Mouse (Mus musculus): ENCODE results near the gene Taldo1. TPM values are rescaled to one million over a fixed set of nuclear protein-coding genes. Genes with fewer than 3 reads are reported as not detected.
"Not testable (repeated sequence)": the region's sequence is repeated elsewhere in the genome, so short reads cannot be mapped to it uniquely, and the experiment has no call there.

Taldo1 gene
- polyA plus RNA-seq, 1 experiment: 93.0 TPM

GRCm38 (mm10) chr7:141403305-141403704 is 11.3 kb downstream of the Taldo1 start:
- TF ChIP-seq POLR2A (IDR thresholded peaks at IDR 0.05; ENCODE audit: low read depth, low read length) (no peak), CTCF (IDR thresholded peaks at IDR 0.05; ENCODE audit: borderline replicate concordance, insufficient read depth, low read length) (peak; percentile 96)
- Histone ChIP-seq H3K4me3 (ENCODE audit: insufficient read depth, low read length) (no peak overlapping the region), H3K4me1 (ENCODE audit: control insufficient read depth, insufficient read depth, low read length) (no peaks in the 10 kb centered on the region), H3K27ac (ENCODE audit: insufficient read depth, low read length) (no peak overlapping the region)

- H3K27ac ChIP-seq (ENCODE audit: insufficient read depth, low read length): no peak overlapping the region
- H3K4me3 ChIP-seq (ENCODE audit: insufficient read depth, low read length): no peak overlapping the region
- no peak for TF ChIP-seq CTCF (IDR thresholded peaks at IDR 0.05; ENCODE audit: borderline replicate concordance, insufficient read depth, low read length)
- H3K4me1 ChIP-seq (ENCODE audit: control insufficient read depth, insufficient read depth, low read length): 0 out of 2 replicates have a peak, but pooled peaks cover 2% of the 10 kb centered on the region
Observed at GRCm38 (mm10) chr7:141405466-141405865, 13.5 kb downstream of the Taldo1 start.

DNA sequence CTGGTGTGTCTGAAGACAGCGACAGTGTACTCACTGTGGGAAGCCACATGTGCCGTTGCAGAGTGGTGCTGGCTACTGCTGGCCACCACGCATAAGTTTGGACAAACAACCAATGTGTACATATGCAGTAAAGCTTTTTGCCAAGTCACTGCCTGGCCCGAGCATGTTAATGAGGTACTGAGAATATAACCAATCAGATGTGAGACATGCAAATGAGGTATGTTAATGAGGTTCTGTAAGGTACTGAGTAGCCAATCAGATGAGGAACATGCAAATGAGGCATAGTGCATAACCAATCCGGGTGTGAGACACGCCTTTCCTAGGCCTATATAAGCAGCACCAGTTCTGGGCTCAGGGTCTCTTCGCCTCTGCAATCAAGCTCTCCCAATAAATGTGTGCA is 15.7 kb downstream of the Taldo1 start:
- not testable (repeated sequence) for H3K4me3 ChIP-seq (ENCODE audit: insufficient read depth, low read length); H3K4me1 ChIP-seq (ENCODE audit: control insufficient read depth, insufficient read depth, low read length); H3K27ac ChIP-seq (ENCODE audit: insufficient read depth, low read length)

DNA sequence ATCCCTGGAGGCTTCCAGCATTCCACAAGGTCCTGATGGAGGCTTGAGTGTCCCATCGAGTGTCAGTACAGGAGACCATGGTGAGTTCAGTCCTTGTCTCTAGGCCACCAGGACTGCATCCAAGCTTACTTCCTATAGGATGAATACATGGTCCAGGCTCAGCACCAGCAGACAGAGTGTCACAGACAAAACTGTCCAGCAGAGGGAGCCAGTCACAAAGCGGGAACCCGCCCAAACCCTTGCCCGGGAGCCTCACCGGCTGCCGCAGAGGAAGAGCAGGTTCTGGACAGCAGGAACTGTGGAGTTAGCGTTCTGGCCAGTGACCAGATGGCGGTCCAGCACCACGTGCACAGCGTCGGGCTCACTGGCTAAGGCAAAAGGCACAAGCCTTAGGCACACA is 16.8 kb downstream of the Taldo1 start:
- peak; percentile 74 for TF ChIP-seq CTCF (IDR thresholded peaks at IDR 0.05; ENCODE audit: borderline replicate concordance, insufficient read depth, low read length)
- TF ChIP-seq POLR2A (IDR thresholded peaks at IDR 0.05; ENCODE audit: low read depth, low read length): no peak
- H3K27ac ChIP-seq (ENCODE audit: insufficient read depth, low read length): no peak overlapping the region

GRCm38 (mm10) chr7:141410631-141411030 is 18.6 kb downstream of the Taldo1 start:
- Histone ChIP-seq H3K4me1 (ENCODE audit: control insufficient read depth, insufficient read depth, low read length) (0 out of 2 replicates have a peak, but pooled peaks cover 2% of the 10 kb centered on the region), H3K27ac (ENCODE audit: insufficient read depth, low read length) (no peak overlapping the region), H3K4me3 (ENCODE audit: insufficient read depth, low read length) (no peak overlapping the region)
- TF ChIP-seq CTCF (IDR thresholded peaks at IDR 0.05; ENCODE audit: borderline replicate concordance, insufficient read depth, low read length) (no peak), POLR2A (IDR thresholded peaks at IDR 0.05; ENCODE audit: low read depth, low read length) (no peak)

More for the DNA sequence above, 16.8 kb downstream of the Taldo1 start:
- Histone ChIP-seq H3K4me1 (ENCODE audit: control insufficient read depth, insufficient read depth, low read length) (0 out of 2 replicates have a peak, but pooled peaks cover 2% of the 10 kb centered on the region), H3K4me3 (ENCODE audit: insufficient read depth, low read length) (no peak overlapping the region)

GRCm38 (mm10) chr7:141411667-141412066 is 19.7 kb downstream of the Taldo1 start:
- TF ChIP-seq POLR2A (IDR thresholded peaks at IDR 0.05; ENCODE audit: low read depth, low read length) (no peak), CTCF (IDR thresholded peaks at IDR 0.05; ENCODE audit: borderline replicate concordance, insufficient read depth, low read length) (no peak)
- H3K4me3 ChIP-seq (ENCODE audit: insufficient read depth, low read length): no peak overlapping the region
- no peak overlapping the region for H3K27ac ChIP-seq (ENCODE audit: insufficient read depth, low read length)
- H3K4me1 ChIP-seq (ENCODE audit: control insufficient read depth, insufficient read depth, low read length): 0 out of 2 replicates have a peak, but pooled peaks cover 6% of the 10 kb centered on the region

- peak overlapping the region; percentile 85 for H3K4me3 ChIP-seq (ENCODE audit: insufficient read depth, low read length)
- H3K4me1 ChIP-seq (ENCODE audit: control insufficient read depth, insufficient read depth, low read length): 0 out of 2 replicates have a peak, but pooled peaks cover 6% of the 10 kb centered on the region
- TF ChIP-seq POLR2A (IDR thresholded peaks at IDR 0.05; ENCODE audit: low read depth, low read length) (0 out of 2 replicates have a peak, but pooled peaks have one; percentile 19), CTCF (IDR thresholded peaks at IDR 0.05; ENCODE audit: borderline replicate concordance, insufficient read depth, low read length) (no peak)
- peak overlapping the region; percentile 71; the same call in 1 of the 2 replicates for H3K27ac ChIP-seq (ENCODE audit: insufficient read depth, low read length)
Observed at GRCm38 (mm10) chr7:141413331-141413730, 21.3 kb downstream of the Taldo1 start.

DNA sequence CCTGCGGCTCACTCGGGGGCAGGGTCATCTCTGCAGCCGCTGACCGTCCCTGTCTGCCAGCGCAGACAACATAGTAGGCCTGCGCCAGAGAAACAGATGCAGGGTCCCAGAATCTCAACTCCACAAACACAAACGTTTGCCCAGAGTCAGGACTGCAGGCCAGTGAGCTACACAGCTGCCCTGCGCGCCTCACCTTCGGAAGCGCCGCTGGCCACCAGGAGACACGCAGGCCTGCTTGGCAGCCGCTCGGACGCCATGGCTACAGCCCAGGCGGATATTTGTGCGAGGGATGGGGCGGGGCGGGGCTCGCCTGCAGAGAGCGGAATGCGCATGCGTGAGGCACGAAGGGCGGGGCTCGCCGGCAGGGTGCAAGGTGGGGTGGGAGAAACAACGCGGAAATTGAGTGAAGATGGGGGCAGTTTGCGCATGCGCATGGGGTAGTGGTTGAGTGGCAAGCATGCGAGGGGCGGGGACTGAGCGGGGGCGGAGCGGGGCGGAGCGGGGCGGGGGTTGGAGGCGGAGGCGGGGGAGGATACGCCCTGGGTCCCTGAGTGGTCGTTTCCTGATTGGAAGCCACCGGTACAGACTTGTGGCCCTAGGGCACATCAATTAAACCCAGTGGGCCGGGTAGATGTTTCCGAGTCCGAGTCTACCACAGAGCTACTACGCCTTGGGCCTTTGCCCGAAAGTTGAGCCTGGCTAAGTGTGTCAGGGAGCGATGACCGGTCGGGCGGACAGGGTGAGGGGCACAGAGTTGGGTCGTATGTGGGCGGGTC is 22.0 kb downstream of the Taldo1 start, which contains the start of gene Gatd1:
Gene Gatd1 (minus strand): TSS at position 328 of the 776 bp plus-strand sequence.
- peak within 1 kb of the TSS; percentile 85 for H3K4me3 ChIP-seq (ENCODE audit: insufficient read depth, low read length)
- peak within 1 kb of the TSS; percentile 71 for H3K27ac ChIP-seq (ENCODE audit: insufficient read depth, low read length)
- TF ChIP-seq CTCF (IDR thresholded peaks at IDR 0.05; ENCODE audit: borderline replicate concordance, insufficient read depth, low read length) (no peak), POLR2A (IDR thresholded peaks at IDR 0.05; ENCODE audit: low read depth, low read length) (peak; percentile 97)
- 0 out of 2 replicates have a peak, but pooled peaks cover 6% of the 10 kb centered on the region for H3K4me1 ChIP-seq (ENCODE audit: control insufficient read depth, insufficient read depth, low read length)

GRCm38 (mm10) chr7:141416144-141416841 is 24.3 kb downstream of the Taldo1 start:
- H3K4me1 ChIP-seq (ENCODE audit: control insufficient read depth, insufficient read depth, low read length): 0 out of 2 replicates have a peak, but pooled peaks cover 5% of the 10 kb centered on the region
- no peak overlapping the region for H3K27ac ChIP-seq (ENCODE audit: insufficient read depth, low read length)
- TF ChIP-seq POLR2A (IDR thresholded peaks at IDR 0.05; ENCODE audit: low read depth, low read length): 0 out of 2 replicates have a peak, but pooled peaks have one; percentile 11
- no peak for TF ChIP-seq CTCF (IDR thresholded peaks at IDR 0.05; ENCODE audit: borderline replicate concordance, insufficient read depth, low read length)

More at GRCm38 (mm10) chr7:141416144-141416841, 24.3 kb downstream of the Taldo1 start:
- no peak overlapping the region for H3K4me3 ChIP-seq (ENCODE audit: insufficient read depth, low read length)
